Mouse (Mus musculus) inflammation-experienced regulatory T-cells, adult 16 weeks (primary cell): ENCODE measurements around the gene Ifi27. TPM values are rescaled to one million over a fixed set of nuclear protein-coding genes. Genes with fewer than 3 reads are reported as not detected.

Source experiments
- polyA plus RNA-seq: library from polyadenylated mRNA; unstranded; fragments of 100-300 nt; shearing (Covaris generic); gene quantifications from one replicate; pipeline ENCODE4 v1.2.1, GENCODE M21; 2017

The Ifi27 gene
- polyA plus RNA-seq, result 426 TPM

GRCm38 (mm10) chr12:103433986-103434731 is at the start of gene Ifi27:
TSS of gene Ifi27 (plus strand) at chr12:103434211.

GRCm38 (mm10) chr12:103388505-103389347 is 45.3 kb upstream of the Ifi27 start, which contains the start of gene Otub2:
TSS of gene Otub2 (plus strand) at chr12:103388682.

GRCm38 (mm10) chr12:103407720-103408119 is 26.3 kb upstream of the Ifi27 start, which contains the start of gene 9330161L09Rik:
TSS of gene 9330161L09Rik (minus strand) at chr12:103407820.

GRCm38 (mm10) chr12:103425729-103426470 is 8.1 kb upstream of the Ifi27 start, which contains the start of gene Ddx24:
TSS of gene Ddx24 (minus strand) at chr12:103425830.

GRCm38 (mm10) chr12:103443524-103443923 is 9.5 kb downstream of the Ifi27 start, which contains the start of gene Ifi27l2a:
TSS of gene Ifi27l2a (minus strand) at chr12:103443680.

DNA sequence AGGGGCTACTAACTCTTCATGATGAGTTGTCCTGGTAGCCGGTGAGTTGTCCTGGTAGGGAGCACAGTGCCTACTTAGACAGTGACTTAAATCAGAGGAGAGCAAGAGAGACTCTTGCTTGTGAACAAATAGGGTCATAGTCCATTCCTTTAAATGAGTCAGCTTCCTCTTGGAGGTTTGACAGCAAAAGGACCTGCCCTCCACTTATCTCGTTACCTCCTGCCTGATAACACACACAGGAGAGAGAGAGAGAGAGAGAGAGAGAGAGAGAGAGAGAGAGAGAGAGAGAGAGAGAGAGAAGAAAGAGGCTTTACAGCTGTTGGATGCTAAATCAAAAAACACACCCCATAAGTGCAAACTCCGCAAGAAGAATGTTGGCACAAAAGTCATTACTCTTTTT is 23.1 kb downstream of the Ifi27 start, which contains the start of gene Ifi27l2b:
Ifi27l2b (minus strand) TSS at position 84 of the 400 bp plus-strand sequence.

Other genes starting within 250 kb of the Ifi27 start
- not detected for gene Prima1, start 192.1 kb upstream of the Ifi27 start, polyA plus RNA-seq
- gene Fam181a, start 123.2 kb upstream of the Ifi27 start, polyA plus RNA-seq, result not detected
- 13.0 TPM for gene Asb2, start 78.2 kb upstream of the Ifi27 start, polyA plus RNA-seq
- gene Otub2, start 45.5 kb upstream of the Ifi27 start, polyA plus RNA-seq, result 3.6 TPM
- gene 9330161L09Rik, start 26.4 kb upstream of the Ifi27 start, polyA plus RNA-seq, result 2.5 TPM
- gene Ddx24, start 8.4 kb upstream of the Ifi27 start, polyA plus RNA-seq, result 234 TPM
- 1,047 TPM for gene Ifi27l2a, start 9.5 kb downstream of the Ifi27 start, polyA plus RNA-seq
- gene Ifi27l2b, start 23.0 kb downstream of the Ifi27 start, polyA plus RNA-seq, result not detected
- gene Ppp4r4, start 98.1 kb downstream of the Ifi27 start, polyA plus RNA-seq, result not detected
- gene Serpina10, start 197.2 kb downstream of the Ifi27 start, polyA plus RNA-seq, result not detected
- gene Serpina6, start 223.0 kb downstream of the Ifi27 start, polyA plus RNA-seq, result not detected
- not detected for gene Serpina16, start 241.9 kb downstream of the Ifi27 start, polyA plus RNA-seq